Mouse (Mus musculus): Measurements from ENCODE around the gene Pou2f1.
A peak's percentile ranks its signal among the peaks of the same experiment; 100 is the strongest.

Pou2f1 gene

DNA sequence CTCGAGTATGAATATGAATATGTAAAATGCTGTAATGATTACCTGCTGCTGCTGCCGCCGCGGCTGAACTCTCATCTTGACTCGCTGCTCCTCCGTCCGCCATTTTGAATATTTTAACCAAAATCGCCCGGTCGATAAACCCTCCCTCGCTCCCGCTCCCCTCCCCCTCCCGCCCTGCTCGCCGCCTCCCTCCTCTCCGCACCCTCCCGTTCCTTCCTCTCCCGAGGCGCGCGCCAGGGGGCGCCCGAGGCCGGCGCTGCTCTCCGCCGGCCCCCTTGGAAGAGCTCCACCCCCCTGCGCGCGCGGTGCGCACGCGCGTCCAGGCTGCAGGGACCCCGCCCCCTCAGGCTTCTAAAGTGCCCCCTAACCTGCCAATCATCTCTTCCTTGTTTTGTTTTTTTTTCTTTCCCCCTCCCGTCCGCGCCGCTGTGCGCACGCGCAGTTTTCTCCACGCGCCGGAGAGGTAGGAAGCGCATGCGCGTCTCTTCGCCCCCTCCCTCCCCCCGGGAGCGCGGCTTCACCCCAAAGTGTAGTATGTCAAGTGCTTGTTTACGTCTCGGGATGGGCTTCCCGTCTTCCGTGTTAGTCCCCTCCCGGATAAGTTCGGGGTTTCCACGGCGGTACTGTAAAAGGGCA is at the start of gene Pou2f1:
Gene Pou2f1, minus strand, starts transcription at position 159 of the 636 bp plus-strand sequence.
- DNase-seq (ENCODE audit: low spot score in 2 of 2) = peak; percentile 88 to 97

DNA sequence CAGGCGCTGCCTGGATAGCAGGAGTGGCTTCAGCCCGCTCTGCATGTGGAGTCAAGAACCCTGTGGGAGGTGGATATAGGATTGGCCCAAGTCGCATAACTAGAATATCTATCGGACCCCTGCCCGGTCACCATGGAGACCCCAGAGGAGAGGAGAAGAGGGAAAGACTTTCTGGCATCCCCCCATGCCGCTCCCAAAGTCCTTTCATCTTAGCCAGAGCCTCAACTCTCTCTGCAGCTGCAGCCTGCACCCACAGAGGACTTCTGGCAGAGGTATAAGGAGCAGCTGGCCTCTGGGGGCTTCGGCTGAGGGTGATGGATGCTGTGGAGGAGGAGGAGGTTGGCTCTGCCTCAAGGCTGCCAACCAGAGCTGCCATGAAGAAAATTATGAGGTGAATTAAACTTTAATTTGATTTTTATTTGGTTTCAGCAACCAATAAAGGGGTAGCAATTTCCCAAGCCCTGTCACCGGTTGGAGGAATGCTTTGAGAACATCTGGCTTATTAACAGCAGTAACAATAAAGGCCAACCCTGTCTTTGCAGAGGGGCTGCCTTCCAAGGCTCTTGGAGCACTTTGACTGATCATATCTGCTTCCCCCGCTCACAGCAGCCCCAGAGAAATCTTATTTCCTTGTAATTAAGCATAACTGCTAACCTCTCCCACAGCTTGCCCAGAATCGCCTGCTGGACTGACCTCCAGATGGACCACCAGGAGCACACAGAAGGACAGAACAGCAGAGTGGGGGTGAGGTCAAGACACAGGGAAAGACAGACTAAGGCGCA is 46.8 kb upstream of the Pou2f1 start:
- no peak for DNase-seq (ENCODE audit: low spot score in 2 of 2)

DNA sequence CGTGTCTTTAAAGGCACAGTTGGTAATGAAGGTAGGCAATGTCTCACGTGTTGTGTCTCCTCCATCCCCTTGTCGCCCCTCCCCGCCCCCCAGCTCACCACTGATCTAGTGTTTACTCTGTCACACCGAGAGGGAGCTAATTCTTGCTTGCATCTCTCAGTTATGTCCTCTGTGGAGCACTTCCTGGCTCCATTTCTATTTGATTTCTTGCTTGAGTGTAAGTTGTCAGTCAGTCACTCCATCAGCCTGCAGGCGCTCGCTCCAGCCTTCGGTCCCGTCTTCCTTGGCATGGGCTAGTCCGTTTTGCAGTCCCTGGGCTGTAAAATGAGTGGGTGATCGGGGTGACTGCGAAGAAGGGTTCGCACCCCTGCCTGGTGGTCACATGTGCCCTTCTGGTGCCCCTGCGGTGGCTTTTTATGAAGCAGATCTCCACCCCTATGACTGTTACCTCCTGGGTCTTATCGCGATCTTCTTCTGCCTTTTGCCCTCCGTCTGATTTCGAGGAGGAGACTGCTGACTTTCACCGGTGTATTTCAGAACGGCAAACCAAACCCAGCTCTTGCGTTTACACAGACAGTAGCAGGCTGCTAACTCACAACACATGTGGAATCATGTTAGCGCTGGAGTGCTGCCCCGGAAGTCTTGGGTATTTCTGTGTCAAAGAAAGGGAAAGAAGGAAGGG is 45.9 kb upstream of the Pou2f1 start:
- DNase-seq (ENCODE audit: low spot score in 2 of 2) = peak; percentile 13 to 23

DNA sequence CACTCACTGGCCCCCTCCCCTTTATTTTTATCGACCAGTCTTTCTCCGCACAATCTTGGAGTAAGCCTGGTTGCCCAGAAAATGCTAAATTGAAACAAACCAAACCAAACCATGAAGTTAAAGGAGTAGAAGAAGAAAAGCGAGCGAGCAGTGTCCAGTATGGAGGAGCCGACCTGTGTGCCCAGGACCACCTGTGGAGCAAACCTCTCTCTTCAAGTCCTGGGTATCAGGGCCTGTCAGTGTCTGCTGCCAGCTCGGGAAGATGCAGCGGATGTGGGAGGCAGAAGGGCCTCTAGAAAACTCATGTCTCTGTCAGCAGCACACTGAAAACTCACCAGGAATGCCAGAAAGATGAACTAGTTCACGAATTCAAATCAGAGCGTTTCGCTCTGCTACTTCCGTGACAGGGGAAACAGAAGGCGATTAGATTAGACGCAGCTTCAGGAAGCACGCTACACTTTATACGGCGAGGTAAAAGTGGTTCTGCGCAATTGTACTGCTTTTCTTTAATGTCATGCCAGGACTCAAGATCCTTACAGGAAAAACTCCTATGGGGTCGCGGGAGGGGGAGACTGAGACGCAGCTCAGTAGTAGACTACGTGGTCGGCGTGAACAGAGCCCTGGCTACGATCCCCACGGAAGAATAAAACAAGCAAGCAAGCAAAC is 45.2 kb upstream of the Pou2f1 start:
- no peak for DNase-seq (ENCODE audit: low spot score in 2 of 2)

DNA sequence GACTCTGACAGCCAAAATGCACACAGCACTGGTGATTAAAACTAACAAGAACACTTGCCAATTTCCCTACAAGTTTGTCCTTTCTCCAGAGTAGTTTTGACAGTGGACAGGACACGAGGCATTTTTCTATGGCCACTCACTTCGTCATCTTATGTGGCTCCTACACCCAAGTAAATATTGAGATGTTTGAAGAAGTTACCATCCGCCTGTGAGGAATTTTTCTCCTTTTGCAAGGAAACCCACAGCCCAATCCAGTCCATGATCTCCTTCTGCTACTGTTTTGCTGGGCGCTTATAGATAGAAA is 43.4 kb upstream of the Pou2f1 start:
- no peak for DNase-seq (ENCODE audit: low spot score in 2 of 2)

DNA sequence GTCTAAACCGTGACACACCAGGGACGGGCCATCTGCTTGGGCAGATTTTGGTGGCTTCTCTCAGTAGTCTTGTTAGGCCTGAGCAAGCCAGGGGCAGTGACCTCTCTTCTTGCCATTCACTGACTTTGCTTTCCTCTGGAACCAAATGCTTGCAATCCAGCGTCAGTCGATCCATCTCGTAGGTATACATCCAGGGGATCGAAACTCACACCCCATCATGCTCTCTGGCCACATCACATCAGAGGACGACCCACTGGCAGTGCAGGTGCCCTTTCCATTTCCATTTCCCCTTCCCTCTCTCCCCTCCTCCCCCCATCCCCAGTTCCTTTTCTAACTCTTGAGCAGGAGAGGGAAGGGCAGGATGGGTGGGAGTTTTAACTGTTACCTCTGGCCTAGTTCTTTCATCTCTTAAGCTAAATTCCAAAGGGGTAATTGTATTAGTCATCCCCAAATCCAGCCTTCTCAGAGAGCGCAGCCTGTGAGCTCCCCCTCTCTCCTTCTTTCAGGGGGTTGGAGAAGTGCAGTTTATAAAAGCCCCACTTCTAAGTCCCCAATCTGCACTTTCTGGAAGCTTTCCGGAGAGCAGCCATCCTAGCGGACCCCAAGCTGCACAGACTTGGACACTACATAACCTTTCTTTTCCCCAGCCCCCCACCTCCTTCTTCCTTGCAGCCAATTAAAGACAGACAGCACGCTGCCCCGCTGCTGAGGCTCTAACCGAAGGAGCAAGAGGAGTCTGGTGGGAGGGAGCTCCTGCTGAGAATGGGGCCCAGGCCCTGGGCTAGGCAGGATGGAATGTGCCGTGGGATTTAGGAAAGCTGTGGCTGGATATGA is 42.8 kb upstream of the Pou2f1 start:
- DNase-seq (ENCODE audit: low spot score in 2 of 2) = no peak

DNA sequence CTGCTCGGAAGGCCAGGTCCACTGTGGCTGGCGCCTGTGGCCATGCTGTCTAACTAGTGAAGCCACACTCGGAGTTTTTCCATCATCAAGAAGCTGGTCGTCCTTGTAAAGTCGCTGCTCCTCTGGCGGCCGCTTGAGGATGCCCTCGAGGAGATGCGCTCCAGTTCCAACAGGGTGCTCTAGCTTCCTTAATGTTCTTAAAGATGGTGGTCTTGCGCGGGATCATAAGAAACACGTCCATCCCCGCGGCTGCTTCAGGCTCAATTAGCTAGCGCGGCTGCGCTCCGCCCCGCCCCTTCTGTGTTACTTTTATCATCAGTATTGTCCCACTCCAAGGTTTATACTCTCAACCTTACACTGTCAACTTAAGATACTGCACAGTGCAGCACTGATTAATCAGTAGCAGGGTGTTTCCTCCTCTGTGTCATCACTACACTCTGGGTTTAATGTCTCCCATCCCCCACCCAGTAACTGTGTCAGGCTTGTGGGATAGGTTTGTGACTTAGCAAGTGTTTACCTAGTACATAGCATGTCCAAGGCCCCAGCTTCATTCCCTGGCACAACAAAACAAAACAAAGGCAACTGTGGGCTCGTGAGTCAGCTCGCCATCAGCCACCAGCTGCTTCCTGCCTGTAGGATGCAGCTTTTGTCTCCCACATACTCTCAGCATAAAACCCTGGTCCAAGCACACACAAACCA is 41.1 kb upstream of the Pou2f1 start:
- no peak for DNase-seq (ENCODE audit: low spot score in 2 of 2)

DNA sequence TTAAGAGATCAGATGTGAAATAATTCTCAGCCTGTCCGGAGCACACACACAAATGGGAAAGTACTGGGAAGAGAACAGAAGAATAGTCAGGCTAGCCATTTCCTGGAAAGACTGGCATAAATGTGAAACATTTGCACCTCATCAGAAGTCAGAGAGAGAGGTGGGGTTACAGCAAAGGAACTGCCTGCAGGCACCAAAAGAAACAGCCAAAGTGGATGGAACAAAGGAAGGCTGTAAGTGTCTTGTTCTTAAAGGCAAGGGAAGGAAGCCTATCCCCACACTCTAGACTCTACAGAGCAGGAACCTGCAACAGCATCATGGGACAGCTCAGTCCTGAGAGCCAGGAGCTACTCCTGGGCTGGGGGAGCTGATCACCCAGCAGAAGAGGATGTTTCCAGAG is 39.0 kb upstream of the Pou2f1 start:
- DNase-seq (ENCODE audit: low spot score in 2 of 2) = no peak

DNA sequence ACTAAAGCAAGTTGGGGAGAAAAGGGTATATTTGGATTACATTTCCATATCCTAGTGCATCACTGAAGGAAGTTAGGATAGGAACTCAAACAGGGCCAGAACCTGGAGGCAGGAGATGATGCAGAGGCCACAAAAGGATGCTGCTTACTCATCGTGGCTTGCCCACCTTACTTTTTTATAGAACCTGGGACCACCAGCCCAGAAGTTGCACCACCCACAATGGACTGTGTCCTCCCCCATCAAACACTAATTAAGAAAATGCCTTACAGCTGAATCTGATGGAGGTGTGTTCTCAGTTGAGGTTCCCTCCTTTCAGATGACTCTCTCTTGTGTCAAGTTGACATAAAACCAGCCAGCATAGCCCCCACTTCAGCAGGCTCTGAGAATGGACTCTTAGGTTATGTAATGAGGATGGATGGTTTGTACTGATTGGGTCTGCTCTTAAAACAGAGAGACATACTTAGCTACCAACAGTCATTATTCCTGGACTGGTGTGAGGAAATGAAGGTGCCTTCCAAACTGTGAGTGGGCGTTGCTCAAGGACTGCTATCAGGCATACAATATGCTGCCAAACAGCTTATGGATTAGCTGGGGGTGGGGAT is 36.4 kb upstream of the Pou2f1 start:
- DNase-seq (ENCODE audit: low spot score in 2 of 2) = no peak

DNA sequence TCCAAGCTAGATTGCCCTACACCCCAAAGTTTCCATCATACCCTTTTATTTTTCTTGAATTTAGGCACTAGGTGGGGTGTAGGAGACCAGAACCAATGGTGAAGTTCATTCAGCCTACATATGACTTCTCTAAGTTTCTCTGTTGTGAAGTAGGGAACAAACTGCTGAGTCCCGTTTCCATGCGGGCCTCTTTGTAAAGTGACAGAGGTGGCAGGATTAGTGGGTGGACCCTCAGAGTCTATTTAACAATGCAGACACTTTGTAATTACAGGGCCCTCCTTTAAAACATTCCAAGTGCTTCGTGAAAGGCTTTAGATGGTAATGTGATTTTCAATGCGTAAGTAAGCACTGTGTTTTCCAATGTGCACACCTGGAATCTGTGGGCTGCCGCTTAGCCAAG is 32.6 kb upstream of the Pou2f1 start:
- no peak for DNase-seq (ENCODE audit: low spot score in 2 of 2)

DNA sequence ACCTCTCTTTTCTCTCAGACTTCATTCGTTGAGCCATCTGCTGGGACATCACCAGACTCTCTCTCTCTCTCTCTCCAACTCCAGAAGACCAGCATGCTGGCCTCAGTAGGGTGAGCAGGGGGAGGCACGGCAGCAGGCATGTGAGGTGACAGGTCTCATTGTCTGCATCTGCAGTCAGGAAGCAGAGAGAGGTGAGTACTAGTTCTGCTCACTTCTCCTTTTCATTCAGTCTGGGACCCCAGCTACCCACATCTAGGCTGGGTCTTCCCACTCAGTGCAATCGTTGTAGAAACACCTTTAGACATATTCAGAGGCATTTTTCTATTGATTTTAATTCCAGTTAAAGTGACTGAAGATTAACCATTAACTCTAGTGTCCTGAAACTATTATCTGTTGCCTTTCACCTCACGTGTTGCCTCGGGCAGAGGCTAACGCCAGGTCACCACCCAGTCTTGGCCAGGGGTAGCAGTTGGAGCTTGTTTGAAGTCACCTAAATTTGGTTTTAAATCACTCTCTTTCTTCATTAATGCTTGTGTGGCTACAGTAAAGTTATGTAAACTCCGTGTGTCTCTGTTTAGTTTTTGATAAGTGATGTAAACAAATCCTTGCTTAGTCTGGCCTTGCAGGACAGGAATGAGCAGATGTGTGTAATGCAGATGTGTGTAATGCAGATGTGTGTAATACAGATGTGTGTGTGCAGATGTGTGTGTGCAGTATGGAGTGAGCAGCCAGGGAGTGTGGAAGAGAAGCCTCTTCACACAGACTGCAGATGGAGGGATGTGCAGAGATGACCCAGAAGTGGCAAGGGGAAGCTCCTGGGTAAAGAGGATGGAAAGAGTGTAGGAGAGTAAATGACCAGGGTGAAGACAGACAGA is 29.4 kb upstream of the Pou2f1 start:
- DNase-seq (ENCODE audit: low spot score in 2 of 2) = no peak

DNA sequence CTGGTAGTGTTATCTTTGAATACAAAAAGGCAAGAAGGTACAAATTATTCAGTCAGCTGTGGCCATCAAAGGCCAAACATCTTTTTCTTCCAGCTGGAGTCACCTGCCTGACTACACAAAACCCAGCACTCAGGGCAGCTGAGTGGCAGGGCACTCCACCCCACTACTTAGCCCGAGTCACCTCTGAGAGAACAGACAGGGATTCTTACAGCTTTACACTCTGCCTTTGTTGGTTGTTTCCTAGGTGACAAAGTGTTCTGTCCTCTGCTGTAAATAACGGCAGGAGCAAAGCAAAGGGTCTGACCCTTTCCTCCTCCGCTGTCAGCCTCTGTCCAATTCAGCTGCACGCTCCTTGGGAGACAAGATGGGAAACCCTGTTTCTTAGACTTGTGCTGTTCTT is 21.5 kb upstream of the Pou2f1 start:
- DNase-seq (ENCODE audit: low spot score in 2 of 2) = no peak

DNA sequence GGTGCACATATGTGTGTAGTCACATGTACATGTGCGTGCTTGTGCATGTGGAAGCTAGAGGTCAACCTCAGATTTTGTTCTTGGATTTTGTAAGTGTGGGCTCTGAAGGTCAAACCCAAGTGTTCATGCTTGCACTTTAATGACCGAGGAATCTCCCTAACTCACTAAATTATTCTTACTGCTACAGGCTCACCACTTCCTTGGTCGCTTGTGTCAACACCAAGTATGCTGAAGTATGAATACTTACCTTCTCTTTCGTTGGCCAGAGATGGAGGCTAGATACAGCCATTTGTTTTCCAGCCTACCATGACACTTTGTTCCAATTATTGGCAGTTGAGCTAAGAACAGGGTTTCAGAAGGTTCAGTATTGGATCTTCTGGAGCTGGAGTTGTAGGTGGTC is 14.7 kb upstream of the Pou2f1 start:
- DNase-seq (ENCODE audit: low spot score in 2 of 2) = no peak

DNA sequence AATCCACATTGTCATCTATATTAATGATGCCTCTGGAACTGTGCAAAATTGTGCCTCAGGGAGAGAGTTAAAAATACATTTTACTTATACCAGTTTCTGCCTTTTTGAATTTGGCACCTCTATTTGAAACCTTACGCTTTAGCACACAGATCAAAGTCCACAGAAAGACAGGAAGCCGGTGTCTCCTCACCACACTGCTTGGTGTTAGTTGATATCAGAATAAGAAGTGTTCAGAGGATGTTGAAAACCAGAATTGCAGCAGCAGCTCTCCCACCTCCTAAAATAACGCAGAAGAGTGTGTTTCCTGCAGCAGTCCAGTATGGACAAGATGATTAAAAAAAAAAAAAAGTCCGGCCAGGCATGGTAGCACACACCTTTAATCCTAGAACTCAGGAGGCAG is 13.8 kb upstream of the Pou2f1 start:
- DNase-seq (ENCODE audit: low spot score in 2 of 2) = no peak

DNA sequence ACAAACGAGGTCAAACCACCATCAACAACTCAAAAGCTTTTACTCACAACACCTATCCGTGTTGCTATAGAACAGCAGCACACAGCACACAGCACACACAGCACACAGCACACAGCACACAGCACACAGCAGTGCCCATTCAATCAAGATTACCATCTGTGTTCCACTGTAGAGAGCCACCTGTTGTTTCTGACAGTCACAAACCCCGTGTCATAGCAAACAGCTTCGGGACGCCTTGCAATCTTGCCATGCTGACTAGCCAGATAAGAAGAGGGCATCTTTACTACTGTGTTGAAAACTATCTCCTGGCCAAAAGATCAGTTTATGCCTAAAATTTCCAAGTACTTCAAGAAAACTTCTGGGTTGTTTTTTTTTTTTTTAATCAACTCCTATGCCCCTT is 12.1 kb upstream of the Pou2f1 start:
- DNase-seq (ENCODE audit: low spot score in 2 of 2) = no peak

DNA sequence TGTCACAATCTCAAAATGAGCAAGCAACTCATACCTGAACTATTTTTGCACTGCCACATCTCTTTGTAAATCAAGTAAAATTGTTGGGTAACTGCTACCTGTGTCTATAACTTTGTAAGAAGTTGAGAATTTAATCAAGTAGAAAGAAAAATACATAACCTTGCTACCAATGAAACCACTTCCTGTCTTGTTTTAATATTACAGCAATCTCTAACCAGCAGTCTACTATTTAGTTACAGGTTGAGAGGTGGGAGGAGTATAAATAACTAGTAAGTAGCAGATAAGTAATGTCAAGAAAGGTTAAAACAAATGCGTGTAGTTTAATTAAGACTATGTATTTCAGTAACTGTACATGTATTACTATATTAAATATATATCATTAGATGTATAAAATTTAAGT is 7.6 kb upstream of the Pou2f1 start:
- no peak for DNase-seq (ENCODE audit: low spot score in 2 of 2)

DNA sequence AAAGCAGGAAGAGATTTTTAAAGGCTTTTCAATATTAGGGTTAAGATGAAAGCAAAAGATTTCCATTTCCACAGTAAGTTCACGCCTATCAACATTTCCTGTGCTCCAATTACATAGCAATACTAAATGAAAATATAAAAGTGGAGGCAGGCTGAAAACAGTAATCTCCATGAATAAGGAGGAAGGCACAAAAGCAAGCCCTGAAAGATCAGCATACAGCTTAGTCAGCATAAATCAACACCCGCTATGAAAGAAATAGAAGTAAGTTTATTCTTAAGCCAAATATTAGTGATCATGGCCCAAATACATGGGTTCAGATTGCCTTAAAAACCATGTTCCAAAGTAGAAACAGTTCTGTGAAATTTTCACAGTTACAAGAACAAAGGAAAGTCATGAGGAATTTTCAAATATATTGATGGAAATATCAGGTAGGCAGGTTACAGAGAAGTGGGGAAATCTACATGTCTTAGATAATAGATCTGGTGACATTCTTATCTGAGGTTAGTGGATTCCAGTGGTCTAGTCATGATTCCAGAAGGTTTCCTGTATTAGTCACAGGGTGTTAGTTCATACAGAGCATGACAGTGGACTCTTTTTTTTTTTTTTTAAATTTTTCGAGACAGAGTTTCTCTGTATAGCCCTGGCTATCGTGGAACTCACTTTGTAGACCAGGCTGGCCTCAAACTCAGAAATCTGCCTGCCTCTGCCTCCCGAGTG is 6.3 kb upstream of the Pou2f1 start:
- DNase-seq (ENCODE audit: low spot score in 2 of 2) = no peak

DNA sequence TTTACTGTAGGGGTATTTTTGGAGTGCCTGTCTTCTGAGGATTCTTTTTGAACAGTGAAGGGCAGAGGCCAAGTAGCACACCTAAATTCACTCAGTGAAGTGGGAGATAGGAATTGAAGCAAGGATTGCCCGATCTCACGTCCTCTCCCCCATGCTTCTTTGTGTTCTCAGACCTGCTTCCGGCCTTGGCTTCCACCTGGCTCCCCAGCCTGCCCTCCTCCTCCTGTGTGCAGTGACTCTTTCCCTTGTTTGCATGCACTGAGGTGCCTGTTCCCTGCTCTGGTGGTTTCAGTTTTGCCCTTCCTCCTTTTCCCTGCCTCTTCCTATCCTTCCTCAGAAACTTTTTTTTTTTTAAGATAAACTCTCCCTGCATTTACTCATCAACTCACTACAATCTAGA is 4.5 kb upstream of the Pou2f1 start:
- no peak for DNase-seq (ENCODE audit: low spot score in 2 of 2)

Data from spleen, postnatal 10 days (tissue).